Mouse (Mus musculus): ENCODE data around the gene Retsat.

DNA sequence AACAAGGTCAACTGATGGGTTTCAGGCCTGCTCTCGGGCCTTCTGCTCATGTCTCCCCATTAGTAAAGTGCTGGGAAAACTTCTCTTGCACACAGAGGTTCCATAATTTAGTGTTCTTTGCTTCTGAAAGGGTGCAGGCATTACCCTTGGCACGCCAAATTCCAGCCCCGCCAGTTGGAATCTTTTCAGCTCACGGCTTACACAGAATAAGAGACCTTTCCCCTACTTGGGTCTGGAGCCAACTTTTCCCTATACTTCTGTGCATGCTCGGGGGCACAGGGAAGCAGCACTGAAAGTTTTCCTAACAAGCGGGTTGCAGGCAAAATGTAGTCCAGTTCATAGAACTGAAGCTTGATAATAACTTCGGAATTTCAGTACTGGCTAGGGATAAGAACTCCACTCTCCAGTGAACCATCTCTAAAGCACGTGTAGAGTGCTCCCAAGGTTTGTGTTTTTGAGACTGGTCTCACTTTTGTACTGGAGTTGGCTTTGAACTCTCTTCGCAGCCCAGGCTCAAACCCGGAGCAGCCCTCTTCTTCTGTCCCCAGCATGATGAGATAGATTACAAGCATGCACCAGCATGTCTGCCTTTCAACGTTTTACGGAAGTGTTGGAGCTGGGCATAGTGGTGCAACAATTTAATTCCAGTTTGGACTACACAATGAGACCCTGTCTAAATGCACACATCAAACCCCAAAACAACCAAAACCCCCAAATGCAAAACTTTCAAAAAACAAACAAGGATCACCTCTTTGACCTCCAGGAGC lies 699 bp downstream of the Retsat start:
- no peak for TF ChIP-seq POLR2A (IDR thresholded peaks at IDR 0.05; ENCODE audit: borderline replicate concordance, control insufficient read depth, low read depth, low read length)
- no peak for TF ChIP-seq CTCF (IDR thresholded peaks at IDR 0.05; ENCODE audit: control insufficient read depth, insufficient read depth, low read length)

All from bone marrow, adult 2 months (tissue).